Mouse (Mus musculus) kidney, adult 2 months (tissue): Measurements from ENCODE around the gene Hebp1.

Experiments used
- CTCF ChIP-seq: fragments of 200-500 bp; conservative IDR thresholded peaks from 2 replicates; pipeline ENCODE4 v1.5.1; 2011; ENCODE audit warnings: low read depth, mild to moderate bottlenecking, control low read depth, low read length, moderate library complexity, mixed read lengths; ENCODE audit not compliant: insufficient read depth, insufficient read length
- POLR2A ChIP-seq: fragments of 200-500 bp; IDR thresholded peaks from one replicate; pipeline ENCODE4 v1.6.1; 2011; ENCODE audit warnings: low read depth, low read length, control low read depth

DNA sequence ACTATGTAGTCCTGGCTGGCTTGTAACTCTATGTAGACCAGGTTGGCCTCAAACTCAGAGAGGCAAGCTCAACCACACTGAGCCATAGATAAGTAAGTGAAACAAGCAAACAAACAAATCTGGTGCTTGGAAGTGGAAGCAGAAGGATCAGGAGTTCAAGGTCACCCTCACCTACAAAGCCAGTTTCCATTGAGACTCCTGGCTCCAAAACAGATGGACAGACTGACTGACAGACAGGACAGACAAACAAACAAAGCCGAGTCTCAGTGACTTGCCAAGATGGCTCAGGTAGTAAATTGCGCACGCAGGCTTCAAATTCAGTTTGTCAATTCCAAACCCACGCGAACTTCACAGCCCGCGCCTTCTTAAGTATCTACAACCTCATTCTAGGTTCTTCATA lies 376 bp downstream of the Hebp1 start:
- TF ChIP-seq CTCF (no peak), POLR2A (no peak)
